Mouse (Mus musculus): ENCODE data around the gene Reln. TPM values are rescaled to one million over a fixed set of nuclear protein-coding genes. Genes with fewer than 3 reads are reported as not detected.

Reln gene
- total RNA-seq, 2 experiments from 2014 or later: 144 to 145 TPM

DNA sequence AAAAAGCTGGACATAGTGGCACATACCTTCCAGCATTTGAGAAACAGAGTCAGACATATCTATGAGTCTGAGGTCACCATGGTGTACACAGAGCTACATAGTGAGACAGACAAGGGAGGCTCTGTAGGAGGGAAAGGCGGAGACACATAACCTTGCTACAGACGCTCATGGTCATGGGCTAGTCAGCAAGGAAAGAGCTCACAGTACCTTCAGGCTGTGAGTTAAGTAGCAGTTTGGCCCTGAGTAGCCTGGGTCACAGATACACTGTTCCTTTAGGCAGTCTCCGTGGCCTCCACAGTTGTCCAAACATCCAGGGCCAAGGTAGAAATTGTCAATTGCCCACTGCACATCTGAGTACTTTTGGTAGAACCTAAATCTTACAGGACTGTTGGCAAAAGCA lies 429.7 kb downstream of the Reln start:
- DNase-seq (ENCODE audit: extremely low spot score in 1 of 2, low spot score in 2 of 2): no peak
- intact Hi-C loops (cut with DNase I): no loop called here

DNA sequence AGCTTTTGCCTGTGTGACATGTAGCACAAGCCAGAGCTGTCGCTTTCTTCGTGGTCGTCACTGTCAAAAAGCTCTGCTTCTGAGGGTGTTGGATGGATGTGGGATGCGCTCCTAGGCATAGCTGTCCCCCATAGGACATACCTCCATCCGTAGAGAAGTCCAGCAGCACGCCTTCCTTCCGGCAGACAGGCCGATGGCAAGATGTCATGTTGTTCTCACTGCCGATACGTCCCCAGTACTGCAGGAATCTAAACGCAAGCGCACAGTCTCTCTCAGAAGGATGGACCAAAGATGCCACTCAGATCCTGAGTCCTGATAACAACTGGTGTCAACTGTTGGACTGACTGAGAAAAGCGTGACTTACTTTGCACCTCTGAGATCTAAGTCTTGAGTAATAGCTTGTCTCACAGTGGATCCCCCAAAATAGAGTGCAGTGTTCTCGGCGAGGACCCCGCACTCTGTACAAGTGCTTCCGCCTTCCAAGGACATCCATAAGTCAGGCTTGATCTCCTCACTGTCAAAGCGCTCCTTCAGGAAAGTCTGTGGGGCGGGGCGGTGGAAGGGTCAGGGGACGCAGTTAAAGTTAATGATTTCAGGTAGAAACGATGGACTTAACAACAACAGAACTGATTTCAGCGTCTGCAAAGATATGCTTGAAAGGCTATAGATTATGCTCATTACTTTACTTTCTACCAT lies 431.5 kb downstream of the Reln start:
- no peak for DNase-seq (ENCODE audit: extremely low spot score in 1 of 2, low spot score in 2 of 2)
- intact Hi-C loops (cut with DNase I): no loop called here

DNA sequence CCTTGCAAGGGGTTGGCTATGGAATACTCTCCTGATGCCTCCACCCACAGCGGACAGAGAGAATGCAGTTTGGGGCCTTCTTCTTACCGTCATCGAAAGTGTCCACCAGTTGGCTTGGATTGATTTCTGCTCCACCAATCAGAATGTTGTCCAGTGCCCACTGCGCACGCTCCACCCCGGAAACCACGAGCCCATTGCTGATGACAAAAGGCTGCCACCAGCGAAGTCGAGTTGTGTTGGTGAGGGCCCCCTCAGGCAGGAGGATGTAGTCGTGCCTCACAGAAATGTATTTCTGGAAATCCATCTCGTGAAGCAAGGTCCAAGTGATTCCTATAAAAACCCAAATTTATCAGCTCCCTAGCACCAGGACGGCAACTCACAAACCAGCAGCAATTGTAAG lies 433.8 kb downstream of the Reln start:
- intact Hi-C loops (cut with DNase I): no loop called here
- DNase-seq (ENCODE audit: extremely low spot score in 1 of 2, low spot score in 2 of 2): no peak

DNA sequence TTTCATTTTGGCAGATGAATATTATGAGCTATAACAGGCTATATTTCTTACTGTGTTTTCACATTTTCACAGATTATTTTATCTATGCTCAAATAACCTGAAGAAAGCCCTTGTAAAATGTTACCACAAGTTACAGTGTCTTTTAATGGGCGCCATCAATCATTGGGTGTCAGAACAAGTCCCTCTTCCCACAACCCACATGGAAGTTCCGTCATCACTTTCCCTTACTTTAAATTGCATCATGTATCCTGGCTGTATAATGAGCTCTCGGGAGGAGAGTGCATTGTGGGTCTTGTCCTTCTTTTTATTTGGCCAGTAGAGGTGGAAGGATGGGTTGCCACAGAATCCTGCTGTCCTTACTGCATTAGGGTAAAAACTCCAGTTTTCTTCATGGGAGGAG lies 434.8 kb downstream of the Reln start:
- intact Hi-C loops (cut with DNase I): no loop called here
- no peak for DNase-seq (ENCODE audit: extremely low spot score in 1 of 2, low spot score in 2 of 2)

DNA sequence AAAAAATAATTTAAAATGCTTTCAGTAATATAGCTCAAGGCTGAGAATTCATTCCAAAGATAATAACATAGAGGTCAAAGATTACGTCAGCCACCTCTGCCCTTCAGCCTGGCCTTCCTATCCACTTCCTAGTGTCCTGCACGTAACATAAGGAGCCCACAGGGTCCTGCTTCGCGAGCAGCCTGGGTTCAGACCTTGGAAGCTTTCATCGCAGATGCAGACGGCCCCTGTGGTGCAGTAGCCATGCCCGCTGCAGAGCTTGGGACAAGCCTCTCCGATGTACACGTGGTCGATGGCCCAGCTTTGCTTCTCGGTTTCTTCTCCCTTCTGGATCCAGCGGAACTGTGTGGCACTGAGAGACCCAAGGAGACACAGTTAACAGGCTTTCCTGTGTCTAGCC lies 443.1 kb downstream of the Reln start:
- no peak for DNase-seq (ENCODE audit: extremely low spot score in 1 of 2, low spot score in 2 of 2)
- intact Hi-C loops (cut with DNase I): no loop called here

DNA sequence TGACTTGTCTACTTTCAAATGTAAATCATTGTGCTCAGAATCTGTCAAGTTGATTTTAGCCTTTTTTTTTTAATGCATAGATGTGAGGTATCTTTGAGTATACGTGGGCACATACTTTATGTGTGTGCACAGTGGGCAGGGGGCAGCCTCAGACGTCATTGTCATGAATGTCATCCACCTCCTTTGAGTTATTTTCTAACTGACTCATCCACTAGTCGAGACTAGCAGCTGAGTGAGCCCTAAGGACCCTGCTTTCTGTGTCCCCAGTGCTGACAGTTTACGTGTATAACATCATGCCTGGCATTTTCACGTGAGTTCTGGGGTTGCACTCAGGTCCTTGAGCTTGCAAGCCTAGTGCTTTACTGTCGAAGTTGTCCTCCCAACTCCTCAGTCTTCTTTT lies 443.6 kb downstream of the Reln start:
- DNase-seq (ENCODE audit: extremely low spot score in 1 of 2, low spot score in 2 of 2): no peak
- intact Hi-C loops (cut with DNase I): no loop called here

DNA sequence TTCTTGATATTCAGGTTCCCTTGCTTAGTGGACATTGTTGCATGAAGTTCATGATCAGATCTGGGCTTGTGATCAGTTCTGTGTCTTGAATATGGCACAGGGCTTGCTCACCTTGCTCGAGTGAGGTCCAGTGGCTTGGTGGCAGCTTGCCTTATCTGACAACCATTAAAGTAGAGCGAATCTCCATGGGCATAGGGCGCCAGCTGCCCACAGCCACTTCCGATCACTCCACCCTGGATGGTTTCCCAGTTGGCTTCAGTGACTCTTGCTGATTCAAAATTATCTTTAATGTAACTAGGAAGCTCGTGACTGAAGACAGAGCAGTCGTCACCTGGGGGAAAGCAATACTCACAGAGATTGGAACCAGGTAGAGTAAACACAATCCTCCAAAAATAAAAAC lies 445.6 kb downstream of the Reln start:
- no peak for DNase-seq (ENCODE audit: extremely low spot score in 1 of 2, low spot score in 2 of 2)
- intact Hi-C loops (cut with DNase I): no loop called here

DNA sequence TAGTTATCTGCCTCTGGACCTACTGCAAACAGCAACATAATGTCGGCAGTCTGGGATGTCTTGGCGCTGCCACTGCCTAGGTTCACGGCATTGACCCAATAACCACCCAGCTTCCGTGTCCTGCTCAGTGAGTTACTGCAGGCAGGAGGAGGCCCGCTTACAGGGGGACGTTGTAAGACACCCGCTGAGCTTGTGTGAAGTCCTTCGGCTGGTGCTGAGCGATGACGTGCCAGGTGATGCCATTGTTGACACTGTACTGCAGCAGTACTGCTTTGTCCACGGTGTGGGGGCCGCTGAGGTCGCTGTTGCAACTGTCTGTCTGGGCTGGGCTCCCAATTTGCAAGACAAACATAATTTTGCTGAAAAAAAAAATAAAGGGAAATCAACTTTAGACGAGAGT lies 447.9 kb downstream of the Reln start:
- intact Hi-C loops (cut with DNase I): no loop called here
- no peak for DNase-seq (ENCODE audit: extremely low spot score in 1 of 2, low spot score in 2 of 2)

DNA sequence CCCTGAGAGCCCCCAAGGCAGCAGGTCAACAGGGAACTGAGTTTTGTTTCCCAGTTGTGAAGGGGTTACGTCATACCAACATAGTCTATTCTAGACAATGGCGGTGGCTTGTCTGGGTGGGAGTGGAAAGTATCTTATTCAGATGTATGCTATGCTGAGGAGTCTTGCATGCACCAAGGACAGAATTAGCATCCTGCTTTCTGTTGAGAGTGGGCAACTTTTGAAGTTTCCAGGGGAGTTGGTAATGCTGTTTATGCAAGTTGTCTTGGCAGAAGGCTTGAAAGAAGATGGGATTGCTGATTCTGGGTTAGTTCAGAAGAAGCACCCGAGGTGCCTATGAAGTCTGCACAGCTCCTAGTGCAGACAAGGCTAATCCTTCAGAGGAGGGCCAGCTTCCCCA lies 450.3 kb downstream of the Reln start:
- no peak for DNase-seq (ENCODE audit: extremely low spot score in 1 of 2, low spot score in 2 of 2)
- intact Hi-C loops (cut with DNase I): no loop called here

DNA sequence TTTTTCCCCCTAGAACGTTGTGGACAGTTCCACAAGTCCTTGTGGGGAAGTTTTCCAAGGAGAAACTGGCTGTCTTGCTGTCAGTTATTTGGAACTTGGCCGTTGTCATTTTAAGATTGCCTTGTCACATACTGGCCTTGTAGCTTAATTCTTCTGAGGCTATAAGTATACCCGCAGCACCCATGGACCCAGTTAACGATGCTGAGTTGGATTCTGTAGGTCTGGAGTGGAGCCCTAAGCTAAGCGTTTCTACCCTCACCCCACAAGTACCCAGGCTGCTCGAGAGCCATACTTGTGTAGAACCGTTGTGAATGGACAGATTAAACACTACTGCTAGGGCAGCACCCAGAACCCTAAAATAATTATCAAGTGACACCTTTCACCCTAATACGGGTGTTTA lies 477.8 kb downstream of the Reln start:
- no peak for DNase-seq (ENCODE audit: extremely low spot score in 1 of 2, low spot score in 2 of 2)
- intact Hi-C loops (cut with DNase I): no loop called here

DNA sequence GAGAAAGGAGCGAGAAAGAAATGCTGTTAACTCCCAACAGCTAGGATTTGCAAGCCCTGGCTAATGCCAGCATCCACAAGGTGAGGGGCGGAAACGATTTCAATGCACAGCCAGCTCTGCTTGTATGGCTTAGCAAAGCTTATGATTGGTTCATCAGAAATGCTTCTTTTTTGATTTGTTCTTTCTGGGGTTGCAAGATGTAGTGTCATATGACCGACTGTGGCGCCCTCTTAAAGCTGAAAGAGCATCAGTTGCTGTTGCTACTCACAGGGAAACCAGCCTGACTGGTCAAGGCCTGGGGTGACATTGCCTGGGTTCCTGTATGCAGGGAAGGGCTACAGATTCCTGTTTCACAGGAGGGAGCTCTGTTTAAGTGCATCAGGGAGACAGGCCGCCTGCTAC lies 478.2 kb downstream of the Reln start:
- intact Hi-C loops (cut with DNase I): no loop called here
- peak; percentile 17 to 25 for DNase-seq (ENCODE audit: extremely low spot score in 1 of 2, low spot score in 2 of 2)

DNA sequence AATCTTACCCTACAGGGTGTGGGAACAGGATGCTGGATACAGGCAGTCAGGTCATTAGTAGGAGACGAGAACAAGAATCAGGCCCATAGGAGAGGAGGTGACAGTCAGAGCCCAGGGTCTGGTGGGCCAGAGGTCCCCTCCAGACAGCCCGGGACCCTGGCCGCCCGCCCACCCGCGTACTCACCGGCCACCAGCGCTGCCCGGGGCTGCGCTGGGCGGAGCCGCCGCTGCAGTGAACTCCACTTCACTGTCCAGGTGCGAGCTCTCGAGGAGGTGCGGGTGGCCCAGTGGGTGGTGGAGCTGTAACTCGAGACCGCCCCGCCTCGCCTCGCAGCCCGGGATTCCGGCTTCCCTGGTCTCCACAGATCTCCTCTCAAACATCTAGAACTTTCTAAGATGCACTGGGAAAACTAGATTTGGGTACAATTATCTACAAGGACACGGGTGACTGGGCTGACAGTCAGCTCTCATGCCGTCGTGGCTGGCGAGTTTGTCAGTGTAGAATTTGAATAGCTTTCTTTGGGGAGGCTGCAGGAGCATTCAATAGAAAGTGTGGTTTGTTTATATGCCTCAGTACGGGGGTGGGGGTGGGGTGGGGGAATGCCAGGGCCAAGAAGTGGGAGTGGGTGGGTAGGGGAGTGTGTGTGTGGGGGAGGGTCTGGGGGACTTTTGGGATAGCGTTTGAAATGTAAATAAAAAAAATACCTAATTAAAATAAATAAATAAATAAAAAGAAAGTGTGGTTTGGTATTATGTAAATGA lies 479.0 kb downstream of the Reln start, which contains the start of gene Slc26a5:
TSS of gene Slc26a5 (minus strand) at position 259 of the 762 bp plus-strand sequence.
- DNase-seq (ENCODE audit: extremely low spot score in 1 of 2, low spot score in 2 of 2): peak in 1 of 2 experiments; percentile 27
- intact Hi-C loops (cut with DNase I): no loop called here

DNA sequence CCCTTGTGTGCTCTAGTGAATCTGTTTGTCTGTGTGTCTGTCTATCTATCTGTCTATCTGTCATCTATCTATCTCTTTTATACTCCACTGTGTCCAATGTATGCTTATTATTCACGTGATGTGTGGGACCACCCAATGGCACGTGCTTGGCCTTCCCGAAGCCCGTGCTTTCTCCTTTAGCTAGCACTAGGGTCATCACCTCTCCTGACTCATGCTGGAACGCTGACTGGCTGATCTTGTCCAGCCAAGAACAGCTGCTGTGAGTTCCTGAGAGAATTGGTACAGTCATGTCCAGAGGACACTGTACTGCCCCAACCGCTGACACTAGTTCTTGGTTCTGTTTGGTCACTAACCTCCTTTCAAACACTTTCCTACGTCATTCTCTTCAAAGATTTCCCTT lies 485.8 kb downstream of the Reln start:
- no peak for DNase-seq (ENCODE audit: extremely low spot score in 1 of 2, low spot score in 2 of 2)
- intact Hi-C loops (cut with DNase I): no loop called here

DNA sequence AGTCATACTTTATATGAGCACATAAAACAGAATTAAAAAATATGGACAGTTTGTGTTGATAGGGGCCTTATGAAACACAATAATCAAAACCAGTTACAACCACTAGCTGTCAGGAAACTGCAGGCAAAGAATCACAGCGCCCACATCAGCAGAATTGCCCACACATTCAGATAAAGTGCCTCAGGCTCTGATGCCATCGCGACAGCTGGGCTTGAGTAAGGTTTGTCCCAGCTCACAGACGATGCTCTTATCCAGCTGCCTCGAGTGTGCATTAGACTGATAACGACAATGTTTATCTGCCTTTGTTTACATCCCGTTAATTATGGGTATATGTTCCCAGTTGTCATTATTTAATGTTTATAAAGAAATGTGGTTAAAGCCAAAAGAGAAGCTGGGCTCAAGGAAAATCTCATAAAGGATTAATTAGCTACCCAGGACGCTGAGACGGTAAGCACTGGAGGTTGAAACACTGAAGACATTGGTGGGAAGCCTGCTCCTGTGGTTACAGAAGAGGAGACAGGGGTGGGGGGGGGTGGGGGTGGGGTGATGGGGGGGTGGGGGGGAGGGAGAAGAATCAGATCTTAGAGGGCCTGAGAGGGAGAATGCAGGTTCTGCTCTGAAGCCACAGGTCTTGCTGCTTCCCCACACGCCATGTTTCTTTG lies 492.7 kb downstream of the Reln start:
- intact Hi-C loops (cut with DNase I): no loop called here
- no peak for DNase-seq (ENCODE audit: extremely low spot score in 1 of 2, low spot score in 2 of 2)

DNA sequence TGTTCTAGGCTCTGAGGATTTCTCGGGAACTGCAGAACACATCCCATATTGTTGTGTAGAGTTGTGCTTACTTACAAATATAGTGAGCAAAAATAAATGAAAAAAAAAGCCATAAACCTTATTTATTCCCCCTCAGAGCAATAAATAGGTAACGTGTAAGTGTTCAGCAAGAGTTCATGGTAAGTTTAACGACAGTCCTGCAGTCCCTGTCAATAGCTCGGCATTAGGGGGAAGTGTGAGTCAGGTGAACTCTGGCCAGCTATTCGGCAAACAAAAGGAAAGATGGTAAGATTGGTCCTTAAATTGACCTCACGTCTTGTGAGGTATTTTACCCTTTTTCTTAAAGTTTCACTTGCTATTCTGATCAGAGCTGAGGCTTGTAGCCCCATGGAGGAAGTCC lies 497.1 kb downstream of the Reln start:
- DNase-seq (ENCODE audit: extremely low spot score in 1 of 2, low spot score in 2 of 2): no peak
- intact Hi-C loops (cut with DNase I): no loop called here

DNA sequence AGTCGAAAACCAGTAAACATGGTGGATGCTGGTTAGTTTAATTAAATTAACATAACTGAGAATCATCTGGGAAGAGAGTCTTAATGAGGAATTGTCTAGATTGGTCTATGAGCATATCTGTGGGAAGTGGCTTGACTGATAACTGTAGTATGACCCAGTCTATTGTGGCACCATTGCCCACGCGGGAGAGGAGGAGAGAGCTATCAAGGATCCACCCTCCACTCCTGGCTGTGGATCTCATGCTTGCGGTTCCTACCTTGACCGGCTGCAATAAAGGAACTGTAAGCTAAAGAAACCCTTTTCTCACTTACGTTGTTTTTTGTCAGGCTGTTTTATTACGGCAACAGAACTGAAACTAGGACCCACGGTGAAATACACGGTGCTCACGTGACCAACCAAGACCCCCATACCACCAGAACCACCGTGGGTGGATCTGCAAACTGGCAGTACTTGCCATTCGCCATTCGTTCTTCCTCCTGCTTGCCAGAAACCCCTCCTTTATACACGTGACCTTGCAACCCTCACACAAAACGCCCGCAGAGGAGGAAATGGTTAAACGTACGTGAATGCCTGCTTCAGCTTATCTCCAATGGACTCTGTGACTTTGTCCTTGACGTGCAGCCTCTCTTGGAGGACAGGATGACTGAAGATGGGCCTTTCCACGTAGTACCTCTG lies 497.7 kb downstream of the Reln start:
- DNase-seq (ENCODE audit: extremely low spot score in 1 of 2, low spot score in 2 of 2): no peak
- intact Hi-C loops (cut with DNase I): no loop called here

DNA sequence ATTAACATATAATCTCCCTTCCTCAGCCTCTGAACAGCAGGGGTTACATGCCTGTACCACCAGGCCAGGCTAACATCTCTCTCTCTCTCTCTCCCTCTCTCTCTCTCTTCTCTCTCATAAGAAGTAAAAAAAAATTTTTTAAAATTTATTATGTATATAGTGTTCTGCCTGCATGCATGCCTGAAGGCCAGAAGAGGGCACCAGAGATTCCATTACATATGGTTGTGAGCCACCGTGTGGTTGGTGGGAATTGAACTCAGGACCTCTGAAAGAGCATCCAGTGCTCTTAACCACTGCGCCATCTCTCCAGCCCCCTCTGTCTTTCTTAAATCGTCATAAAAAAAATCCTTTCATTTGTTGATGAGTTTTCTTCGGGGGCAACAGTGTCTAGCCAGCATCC lies 499.8 kb downstream of the Reln start:
- no peak for DNase-seq (ENCODE audit: extremely low spot score in 1 of 2, low spot score in 2 of 2)
- intact Hi-C loops (cut with DNase I): no loop called here
